Mouse (Mus musculus) spleen, adult 2 months (tissue): ENCODE data around the gene Creb5. TPM values are rescaled to one million over a fixed set of nuclear protein-coding genes. Genes with fewer than 3 reads are reported as not detected.

Experiments
- DNase-seq, 2 experiments: peaks; one replicate each; pipeline versions ENCODE4 v3.0.0 to v3.0.0-alpha.2; 2012 to 2021; ENCODE audit warnings: low spot score in 2 of 2, low read depth in 1 of 2
- H3K27ac ChIP-seq: fragments of 200-500 bp; 2 replicates; pipeline ENCODE4 v1.5.1; 2012; ENCODE audit warnings: low read length, inconsistent platforms; ENCODE audit not compliant: insufficient read depth
- H3K27me3 ChIP-seq: fragments of 200-500 bp; 2 replicates; pipeline ENCODE4 v1.6.1; 2012; ENCODE audit warnings: mild to moderate bottlenecking, moderate library complexity, low read length, inconsistent platforms; ENCODE audit not compliant: control insufficient read depth, insufficient read depth
- H3K36me3 ChIP-seq: fragments of 200-500 bp; 2 replicates; pipeline ENCODE4 v1.6.1; 2012; ENCODE audit warnings: mild to moderate bottlenecking, low read length, inconsistent platforms; ENCODE audit not compliant: control insufficient read depth, insufficient read depth
- H3K4me1 ChIP-seq: fragments of 200-500 bp; 2 replicates; pipeline ENCODE4 v1.6.1; 2011; ENCODE audit warnings: inconsistent platforms; ENCODE audit not compliant: control insufficient read depth, insufficient read depth, insufficient read length
- H3K4me3 ChIP-seq: fragments of 200-500 bp; 2 replicates; pipeline ENCODE4 v1.5.1; 2011; ENCODE audit warnings: mild to moderate bottlenecking, inconsistent platforms; ENCODE audit not compliant: insufficient read depth, insufficient read length; ENCODE audit errors: extremely low read depth
- CTCF ChIP-seq: fragments of 200-500 bp; IDR thresholded peaks from 2 replicates; pipeline ENCODE4 v1.5.1; 2011; ENCODE audit warnings: mild to moderate bottlenecking, inconsistent platforms; ENCODE audit not compliant: insufficient read depth, insufficient read length, insufficient replicate concordance; ENCODE audit errors: extremely low read depth
- POLR2A ChIP-seq: fragments of 200-500 bp; IDR thresholded peaks from 2 replicates; pipeline ENCODE4 v1.6.1; 2011; ENCODE audit warnings: low read depth, low read length, inconsistent platforms
- WGBS: fragments of 180-500 bp; shearing (Covaris S2); methylation state at CpG from one replicate; pipeline ENCODE4 v1.1.7; 2018; 5-methylcytosine and 5-hydroxymethylcytosine counted together
- polyA plus RNA-seq: library from polyadenylated mRNA; depleted of rRNA; stranded (reverse); fragments of >200 nt; gene quantifications from 2 replicates; pipeline ENCODE4 v1.2.3, GENCODE M21; 2012

Creb5 gene
- polyA plus RNA-seq, 1 experiment: 0.37 TPM

DNA sequence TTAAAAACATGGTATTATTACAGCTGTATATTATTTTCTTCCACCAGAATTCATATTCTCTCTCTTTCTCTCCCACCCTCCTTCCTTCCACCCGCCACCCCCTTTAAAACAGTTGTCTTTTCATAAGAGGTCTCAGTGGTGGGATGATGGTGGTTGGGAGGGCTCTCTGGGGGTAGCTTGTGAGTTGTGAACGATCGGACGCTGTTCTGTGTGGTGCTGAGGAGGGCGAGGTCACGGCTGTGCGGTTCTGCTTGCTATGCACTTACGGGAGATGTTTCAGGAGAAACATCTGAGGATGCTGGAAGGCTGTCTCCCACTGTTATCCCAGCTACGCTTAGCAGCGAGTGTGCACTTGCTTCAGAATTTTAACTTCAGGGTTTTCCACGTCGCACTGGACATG lies 287.0 kb downstream of the Creb5 start:
- no peak for TF ChIP-seq POLR2A
- no peak for TF ChIP-seq CTCF
- H3K27me3 ChIP-seq: no peaks in the 10 kb centered on the region
- 84% methylated on average over 12 of the region's 12 CpGs for WGBS
- no peak for DNase-seq
- no peak overlapping the region for H3K27ac ChIP-seq
- H3K4me1 ChIP-seq: peaks cover 4% of the 10 kb centered on the region; the same call in 1 of the 2 replicates
- no peaks in the 10 kb centered on the region for H3K36me3 ChIP-seq
- H3K4me3 ChIP-seq: no peak overlapping the region

DNA sequence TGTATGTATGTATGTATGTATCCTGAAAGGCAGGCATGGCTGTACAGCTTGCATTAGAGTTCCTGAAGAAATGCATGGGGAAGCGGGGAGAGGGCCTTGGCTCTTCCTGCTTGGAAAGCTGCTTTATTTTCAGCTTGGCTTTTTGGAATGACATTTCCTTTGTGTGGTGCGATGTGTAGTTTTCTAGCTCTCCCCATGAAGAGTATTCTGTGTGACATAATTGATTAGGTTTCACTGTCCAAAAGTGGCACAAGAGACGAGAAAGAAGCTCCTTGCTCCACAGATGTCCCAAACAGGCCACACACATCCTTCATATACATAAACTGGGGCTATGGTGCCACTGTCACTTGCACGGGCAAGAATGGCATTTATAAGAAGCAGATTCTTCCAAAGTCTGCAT lies 288.1 kb downstream of the Creb5 start:
- Histone ChIP-seq H3K27me3 (no peaks in the 10 kb centered on the region), H3K4me1 (peaks cover 4% of the 10 kb centered on the region; the same call in 1 of the 2 replicates), H3K4me3 (no peak overlapping the region), H3K27ac (no peak overlapping the region), H3K36me3 (no peaks in the 10 kb centered on the region)
- DNase-seq: no peak
- 90% methylated on average over 4 of the region's 4 CpGs for WGBS
- no peak for TF ChIP-seq POLR2A
- TF ChIP-seq CTCF: no peak

DNA sequence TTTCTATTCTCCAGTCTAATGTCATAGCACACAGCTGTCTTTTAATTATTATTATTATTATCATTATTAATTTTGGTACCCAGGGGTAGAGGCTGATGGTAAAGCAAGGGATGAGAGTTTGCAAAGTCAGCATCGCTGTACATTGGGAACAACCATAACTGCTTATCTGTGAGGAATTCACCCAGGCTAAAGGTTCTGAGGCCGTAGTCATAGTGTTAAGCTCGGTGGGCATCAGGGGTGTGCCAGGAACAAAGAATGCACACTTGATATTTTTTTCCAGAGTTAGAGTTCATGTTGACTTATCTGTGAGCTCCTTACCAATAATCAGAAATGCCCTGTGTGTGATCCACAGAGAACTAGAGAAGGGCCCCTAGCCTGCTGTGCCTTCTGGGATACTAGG lies 288.8 kb downstream of the Creb5 start:
- no peak overlapping the region for H3K27ac ChIP-seq
- H3K27me3 ChIP-seq: no peaks in the 10 kb centered on the region
- WGBS: 92% methylated on average over 3 of the region's 3 CpGs
- H3K4me3 ChIP-seq: no peak overlapping the region
- TF ChIP-seq POLR2A (no peak), CTCF (no peak)
- H3K4me1 ChIP-seq: peaks cover 4% of the 10 kb centered on the region; the same call in 1 of the 2 replicates
- no peak for DNase-seq
- no peaks in the 10 kb centered on the region for H3K36me3 ChIP-seq

- WGBS: 84% methylated on average over 6 of the region's 6 CpGs
- DNase-seq: no peak
- Histone ChIP-seq H3K4me3 (no peak overlapping the region), H3K27ac (no peak overlapping the region), H3K27me3 (no peaks in the 10 kb centered on the region), H3K4me1 (peaks cover 4% of the 10 kb centered on the region; the same call in 1 of the 2 replicates), H3K36me3 (no peaks in the 10 kb centered on the region)
- no peak for TF ChIP-seq CTCF
- TF ChIP-seq POLR2A: no peak
Measured at GRCm38 (mm10) chr6:53576841-53577240, 289.8 kb downstream of the Creb5 start.

- Histone ChIP-seq H3K4me1 (no peaks in the 10 kb centered on the region), H3K27me3 (no peaks in the 10 kb centered on the region), H3K27ac (no peak overlapping the region), H3K4me3 (no peak overlapping the region), H3K36me3 (no peaks in the 10 kb centered on the region)
- no peak for DNase-seq
- 90% methylated on average over 3 of the region's 3 CpGs for WGBS
- TF ChIP-seq POLR2A (no peak), CTCF (no peak)
Measured at GRCm38 (mm10) chr6:53577776-53578175, 290.7 kb downstream of the Creb5 start.

DNA sequence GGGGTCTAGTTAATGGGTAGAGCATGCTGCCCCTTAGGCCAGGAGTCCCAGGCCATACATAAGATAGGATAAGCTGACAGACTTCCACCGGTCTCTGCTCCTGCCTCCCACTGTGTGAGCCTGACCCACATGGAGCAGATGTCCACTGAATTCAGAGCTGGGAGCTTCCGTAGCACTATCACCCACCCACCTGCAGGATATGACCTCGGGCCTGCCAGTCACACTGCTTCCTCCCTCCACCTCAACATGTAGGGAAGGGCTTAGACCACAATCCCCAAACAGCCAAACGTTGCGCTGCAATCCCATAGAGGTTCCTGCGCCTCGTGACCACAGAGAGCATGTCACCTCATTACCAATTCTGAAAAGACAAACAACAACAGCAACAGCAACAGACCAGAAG lies 293.3 kb downstream of the Creb5 start:
- TF ChIP-seq CTCF: no peak
- TF ChIP-seq POLR2A: no peak
- H3K36me3 ChIP-seq: no peaks in the 10 kb centered on the region
- H3K27me3 ChIP-seq: no peaks in the 10 kb centered on the region
- H3K4me3 ChIP-seq: no peak overlapping the region
- DNase-seq: no peak
- WGBS: 17% methylated on average over 7 of the region's 7 CpGs
- H3K4me1 ChIP-seq: peaks cover 4% of the 10 kb centered on the region
- no peak overlapping the region for H3K27ac ChIP-seq

DNA sequence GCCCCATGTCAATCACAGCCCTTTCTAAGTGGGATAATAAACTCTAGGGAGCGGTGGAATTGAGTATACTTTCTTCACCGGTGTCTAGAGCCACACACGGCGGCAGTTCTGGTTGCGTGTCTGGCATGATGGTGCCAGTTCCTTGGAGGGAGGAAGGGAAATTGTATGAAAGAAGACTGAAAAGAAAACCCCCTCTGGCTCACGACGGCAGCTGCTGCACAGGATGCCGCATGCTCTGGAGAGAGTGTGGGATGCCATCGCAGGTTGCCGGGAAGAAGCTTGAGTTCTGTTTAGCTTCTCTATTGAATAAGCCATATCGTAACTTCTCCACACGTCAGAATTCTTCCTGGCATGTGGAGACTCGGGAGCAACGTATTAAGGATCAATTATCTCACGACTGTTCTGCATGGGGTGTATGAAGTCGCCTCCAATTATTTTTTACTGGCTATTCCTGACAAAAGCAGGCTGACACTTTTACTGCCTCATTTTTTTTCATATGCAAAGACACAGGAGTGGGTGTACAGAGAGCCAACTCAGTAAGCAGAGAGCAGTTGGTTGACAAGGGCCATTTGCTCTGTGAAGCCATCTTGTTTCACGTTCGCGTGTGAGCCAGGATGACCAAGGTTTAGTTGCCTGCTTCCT lies 296.3 kb downstream of the Creb5 start:
- peaks cover 4% of the 10 kb centered on the region for H3K4me1 ChIP-seq
- WGBS: 87% methylated on average over 19 of the region's 19 CpGs
- TF ChIP-seq POLR2A (no peak), CTCF (no peak)
- no peak for DNase-seq
- H3K4me3 ChIP-seq: no peak overlapping the region
- H3K27me3 ChIP-seq: no peaks in the 10 kb centered on the region
- no peak overlapping the region for H3K27ac ChIP-seq
- H3K36me3 ChIP-seq: no peaks in the 10 kb centered on the region
